Mouse (Mus musculus): ENCODE measurements around the gene Thnsl1. TPM values are rescaled to one million over a fixed set of nuclear protein-coding genes. Genes with fewer than 3 reads are reported as not detected.

The Thnsl1 gene
- polyA plus RNA-seq (2014; fragmentation: Nextera tagmentation; extraction: Ambion mirVana), result 19.2 and 20.1 TPM in 2 replicates

- Histone ChIP-seq H3K4me2 (peak within 1 kb of the TSS; percentile 75), H3K27ac (ENCODE audit: low read depth, low read length) (peak within 1 kb of the TSS; percentile 62; the same call in 1 of the 2 replicates)
Measured at GRCm38 (mm10) chr2:21204912-21205830, at the start of gene Thnsl1, which contains the start of gene Enkur. Gene Thnsl1, plus strand, starts transcription at chr2:21205724. Gene Enkur, minus strand, starts transcription at chr2:21205365.

GRCm38 (mm10) chr2:21164296-21164695 lies 41.2 kb upstream of the Thnsl1 start:
- 81% methylated on average over 8 of the region's 8 CpGs for WGBS
- Histone ChIP-seq H3K27ac (ENCODE audit: low read depth, low read length) (no peak overlapping the region), H3K27me3 (ENCODE audit: control insufficient read depth, insufficient read depth, low read length) (no peaks in the 10 kb centered on the region), H3K4me3 (ENCODE audit: low read depth, low read length) (no peak overlapping the region), H3K4me2 (no peak overlapping the region), H3K4me1 (ENCODE audit: control insufficient read depth, insufficient read depth, low read length) (no peaks in the 10 kb centered on the region), H3K36me3 (ENCODE audit: control insufficient read depth, insufficient read depth, low read length) (no peaks in the 10 kb centered on the region), H3K9ac (ENCODE audit: low read length) (no peak overlapping the region), H3K9me3 (ENCODE audit: control insufficient read depth, low read length) (no peaks in the 10 kb centered on the region)
- ATAC-seq (ENCODE audit: low FRiP score), result no peak
- no peak for DNase-seq (ENCODE audit: low spot score, missing footprints)

More at GRCm38 (mm10) chr2:21204912-21205830, at the start of gene Thnsl1, which contains the start of gene Enkur:
- DNase-seq (ENCODE audit: low spot score, missing footprints), result peak; percentile 100
- Histone ChIP-seq H3K36me3 (ENCODE audit: control insufficient read depth, insufficient read depth, low read length) (no peaks in the 10 kb centered on the region), H3K27me3 (ENCODE audit: control insufficient read depth, insufficient read depth, low read length) (no peaks in the 10 kb centered on the region), H3K9me3 (ENCODE audit: control insufficient read depth, low read length) (no peaks in the 10 kb centered on the region), H3K4me3 (ENCODE audit: low read depth, low read length) (peak within 1 kb of the TSS; percentile 62), H3K4me1 (ENCODE audit: control insufficient read depth, insufficient read depth, low read length) (peaks cover 9% of the 10 kb centered on the region; the same call in 1 of the 2 replicates), H3K9ac (ENCODE audit: low read length) (peak within 1 kb of the TSS; percentile 80)
- 4% methylated on average over 43 of the region's 43 CpGs for whole genome bisulfite sequencing
- peak; percentile 99 for ATAC-seq (ENCODE audit: low FRiP score)

- H3K9ac ChIP-seq (ENCODE audit: low read length), result no peak overlapping the region
- no peak overlapping the region for H3K27ac ChIP-seq (ENCODE audit: low read depth, low read length)
- H3K36me3 ChIP-seq (ENCODE audit: control insufficient read depth, insufficient read depth, low read length), result no peaks in the 10 kb centered on the region
- H3K4me3 ChIP-seq (ENCODE audit: low read depth, low read length), result no peak overlapping the region
- H3K4me1 ChIP-seq (ENCODE audit: control insufficient read depth, insufficient read depth, low read length), result no peaks in the 10 kb centered on the region
- H3K9me3 ChIP-seq (ENCODE audit: control insufficient read depth, low read length), result no peaks in the 10 kb centered on the region; the same call in 1 of the 2 replicates
- no peak for DNase-seq (ENCODE audit: low spot score, missing footprints)
- no peak overlapping the region for H3K4me2 ChIP-seq
- no peaks in the 10 kb centered on the region for H3K27me3 ChIP-seq (ENCODE audit: control insufficient read depth, insufficient read depth, low read length)
- WGBS, result 97% methylated on average over 1 of the region's 1 CpGs
- no peak for ATAC-seq (ENCODE audit: low FRiP score)
Measured at GRCm38 (mm10) chr2:21167916-21168315, 37.6 kb upstream of the Thnsl1 start.

GRCm38 (mm10) chr2:21172797-21173196 lies 32.7 kb upstream of the Thnsl1 start:
- Histone ChIP-seq H3K27me3 (ENCODE audit: control insufficient read depth, insufficient read depth, low read length) (no peaks in the 10 kb centered on the region), H3K4me3 (ENCODE audit: low read depth, low read length) (no peak overlapping the region), H3K9ac (ENCODE audit: low read length) (no peak overlapping the region), H3K4me2 (no peak overlapping the region), H3K27ac (ENCODE audit: low read depth, low read length) (no peak overlapping the region), H3K9me3 (ENCODE audit: control insufficient read depth, low read length) (no peaks in the 10 kb centered on the region; the same call in 1 of the 2 replicates), H3K4me1 (ENCODE audit: control insufficient read depth, insufficient read depth, low read length) (no peaks in the 10 kb centered on the region), H3K36me3 (ENCODE audit: control insufficient read depth, insufficient read depth, low read length) (no peaks in the 10 kb centered on the region)
- peak; percentile 69 for DNase-seq (ENCODE audit: low spot score, missing footprints)
- WGBS, result 84% methylated on average over 3 of the region's 3 CpGs
- ATAC-seq (ENCODE audit: low FRiP score), result no peak

- WGBS, result 95% methylated on average over 5 of the region's 5 CpGs
- peak; percentile 21 for DNase-seq (ENCODE audit: low spot score, missing footprints)
- no peak overlapping the region for H3K4me2 ChIP-seq
- no peak for ATAC-seq (ENCODE audit: low FRiP score)
- H3K27me3 ChIP-seq (ENCODE audit: control insufficient read depth, insufficient read depth, low read length), result no peaks in the 10 kb centered on the region
- H3K36me3 ChIP-seq (ENCODE audit: control insufficient read depth, insufficient read depth, low read length), result no peaks in the 10 kb centered on the region; the same call in 1 of the 2 replicates
- no peaks in the 10 kb centered on the region for H3K9me3 ChIP-seq (ENCODE audit: control insufficient read depth, low read length)
- no peaks in the 10 kb centered on the region for H3K4me1 ChIP-seq (ENCODE audit: control insufficient read depth, insufficient read depth, low read length)
- H3K4me3 ChIP-seq (ENCODE audit: low read depth, low read length), result no peak overlapping the region
- H3K9ac ChIP-seq (ENCODE audit: low read length), result no peak overlapping the region
- no peak overlapping the region for H3K27ac ChIP-seq (ENCODE audit: low read depth, low read length)
Measured at GRCm38 (mm10) chr2:21179136-21179535, 26.4 kb upstream of the Thnsl1 start.

- Histone ChIP-seq H3K9me3 (ENCODE audit: control insufficient read depth, low read length) (no peaks in the 10 kb centered on the region), H3K4me2 (no peak overlapping the region), H3K4me1 (ENCODE audit: control insufficient read depth, insufficient read depth, low read length) (no peaks in the 10 kb centered on the region), H3K4me3 (ENCODE audit: low read depth, low read length) (no peak overlapping the region), H3K36me3 (ENCODE audit: control insufficient read depth, insufficient read depth, low read length) (no peaks in the 10 kb centered on the region; the same call in 1 of the 2 replicates), H3K27ac (ENCODE audit: low read depth, low read length) (no peak overlapping the region), H3K9ac (ENCODE audit: low read length) (no peak overlapping the region), H3K27me3 (ENCODE audit: control insufficient read depth, insufficient read depth, low read length) (no peaks in the 10 kb centered on the region)
- WGBS, result 77% methylated on average over 1 of the region's 1 CpGs
- DNase-seq (ENCODE audit: low spot score, missing footprints), result peak; percentile 47
- ATAC-seq (ENCODE audit: low FRiP score), result no peak
Measured at GRCm38 (mm10) chr2:21182811-21183210, 22.7 kb upstream of the Thnsl1 start.

GRCm38 (mm10) chr2:21187576-21187975 lies 17.9 kb upstream of the Thnsl1 start:
- H3K9me3 ChIP-seq (ENCODE audit: control insufficient read depth, low read length), result no peaks in the 10 kb centered on the region
- H3K27me3 ChIP-seq (ENCODE audit: control insufficient read depth, insufficient read depth, low read length), result no peaks in the 10 kb centered on the region
- DNase-seq (ENCODE audit: low spot score, missing footprints) (no peak), ATAC-seq (ENCODE audit: low FRiP score) (no peak)
- 56% methylated on average over 7 of the region's 7 CpGs for WGBS
- H3K4me3 ChIP-seq (ENCODE audit: low read depth, low read length), result no peak overlapping the region
- H3K9ac ChIP-seq (ENCODE audit: low read length), result no peak overlapping the region
- H3K27ac ChIP-seq (ENCODE audit: low read depth, low read length), result no peak overlapping the region
- H3K4me1 ChIP-seq (ENCODE audit: control insufficient read depth, insufficient read depth, low read length), result no peaks in the 10 kb centered on the region
- no peak overlapping the region for H3K4me2 ChIP-seq
- H3K36me3 ChIP-seq (ENCODE audit: control insufficient read depth, insufficient read depth, low read length), result no peaks in the 10 kb centered on the region; the same call in 1 of the 2 replicates

- ATAC-seq (ENCODE audit: low FRiP score) (no peak), DNase-seq (ENCODE audit: low spot score, missing footprints) (no peak)
- WGBS, result 87% methylated on average over 4 of the region's 4 CpGs
- Histone ChIP-seq H3K9me3 (ENCODE audit: control insufficient read depth, low read length) (no peaks in the 10 kb centered on the region), H3K4me3 (ENCODE audit: low read depth, low read length) (no peak overlapping the region), H3K27ac (ENCODE audit: low read depth, low read length) (no peak overlapping the region), H3K4me1 (ENCODE audit: control insufficient read depth, insufficient read depth, low read length) (no peaks in the 10 kb centered on the region), H3K4me2 (no peak overlapping the region), H3K27me3 (ENCODE audit: control insufficient read depth, insufficient read depth, low read length) (no peaks in the 10 kb centered on the region), H3K36me3 (ENCODE audit: control insufficient read depth, insufficient read depth, low read length) (no peaks in the 10 kb centered on the region), H3K9ac (ENCODE audit: low read length) (no peak overlapping the region)
Measured at GRCm38 (mm10) chr2:21188610-21189009, 16.9 kb upstream of the Thnsl1 start.

GRCm38 (mm10) chr2:21191232-21191631 lies 14.3 kb upstream of the Thnsl1 start:
- Histone ChIP-seq H3K4me1 (ENCODE audit: control insufficient read depth, insufficient read depth, low read length) (no peaks in the 10 kb centered on the region), H3K4me3 (ENCODE audit: low read depth, low read length) (no peak overlapping the region), H3K36me3 (ENCODE audit: control insufficient read depth, insufficient read depth, low read length) (no peaks in the 10 kb centered on the region), H3K9ac (ENCODE audit: low read length) (no peak overlapping the region), H3K9me3 (ENCODE audit: control insufficient read depth, low read length) (no peaks in the 10 kb centered on the region), H3K27ac (ENCODE audit: low read depth, low read length) (no peak overlapping the region), H3K27me3 (ENCODE audit: control insufficient read depth, insufficient read depth, low read length) (no peaks in the 10 kb centered on the region), H3K4me2 (no peak overlapping the region)
- ATAC-seq (ENCODE audit: low FRiP score) (no peak), DNase-seq (ENCODE audit: low spot score, missing footprints) (no peak)
- 77% methylated on average over 1 of the region's 1 CpGs for WGBS
